Mouse (Mus musculus): Measurements from ENCODE around the gene Tsacc. TPM values are rescaled to one million over a fixed set of nuclear protein-coding genes. Genes with fewer than 3 reads are reported as not detected.
A peak's percentile ranks its signal among the peaks of the same experiment; 100 is the strongest.

The Tsacc gene
- polyA plus RNA-seq, 1 experiment = 19.8 TPM

DNA sequence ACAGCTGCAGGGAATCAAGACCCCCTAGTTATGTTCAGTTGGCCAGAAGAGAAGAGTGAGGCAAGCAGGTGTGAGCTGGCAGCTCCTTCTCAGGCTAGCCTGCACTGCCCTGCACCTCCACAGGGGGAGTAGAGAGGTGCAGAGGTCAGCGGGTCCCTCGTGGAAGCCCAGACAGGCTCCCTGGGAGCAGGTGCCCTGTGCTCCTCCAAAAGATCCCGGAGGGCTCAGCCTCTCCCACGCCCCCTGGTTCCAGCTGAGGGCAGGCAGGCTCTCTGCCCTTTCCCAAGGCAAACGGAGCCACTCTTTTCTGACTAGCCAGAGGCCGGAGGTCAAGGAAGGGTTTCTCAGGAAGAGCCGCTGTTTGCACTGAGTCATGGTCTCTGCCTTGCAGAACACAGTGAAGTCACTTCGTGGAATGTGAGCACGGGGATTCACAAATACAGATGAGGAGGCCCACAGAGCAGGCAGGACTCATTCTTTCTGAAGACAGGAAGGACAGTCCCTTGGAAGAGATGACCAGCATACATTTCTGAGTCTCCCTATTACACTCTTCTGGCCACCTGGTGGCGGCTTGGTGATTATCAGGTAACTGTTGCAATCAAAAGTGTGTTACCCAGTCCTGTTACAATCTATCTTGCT, 59.1 kb downstream of the Tsacc start:
- H3K27ac ChIP-seq (ENCODE audit: insufficient read depth, low read length) = no peak overlapping the region
- H3K9me3 ChIP-seq (replicated peaks; ENCODE audit: control insufficient read depth, insufficient read depth, low read length, poor library complexity, severe bottlenecking) = no peaks in the 10 kb centered on the region
- H3K9ac ChIP-seq (ENCODE audit: low read depth, poor library complexity, severe bottlenecking) = no peak overlapping the region
- no peaks in the 10 kb centered on the region for H3K36me3 ChIP-seq (ENCODE audit: control insufficient read depth, insufficient read depth, low read length, poor library complexity, severe bottlenecking)
- no peaks in the 10 kb centered on the region; the same call in 1 of the 2 replicates for H3K27me3 ChIP-seq (ENCODE audit: control insufficient read depth, insufficient read depth, low read length, poor library complexity, severe bottlenecking)
- peaks cover 2% of the 10 kb centered on the region for H3K4me1 ChIP-seq (ENCODE audit: control insufficient read depth, insufficient read depth, low read length)
- TF ChIP-seq POLR2A (IDR thresholded peaks at IDR 0.05; ENCODE audit: insufficient read depth, low read length) (no peak), CTCF (IDR thresholded peaks at IDR 0.05; ENCODE audit: low read depth, low read length) (peak; percentile 31)
- no peak overlapping the region for H3K4me3 ChIP-seq (ENCODE audit: low read depth, low read length)

DNA sequence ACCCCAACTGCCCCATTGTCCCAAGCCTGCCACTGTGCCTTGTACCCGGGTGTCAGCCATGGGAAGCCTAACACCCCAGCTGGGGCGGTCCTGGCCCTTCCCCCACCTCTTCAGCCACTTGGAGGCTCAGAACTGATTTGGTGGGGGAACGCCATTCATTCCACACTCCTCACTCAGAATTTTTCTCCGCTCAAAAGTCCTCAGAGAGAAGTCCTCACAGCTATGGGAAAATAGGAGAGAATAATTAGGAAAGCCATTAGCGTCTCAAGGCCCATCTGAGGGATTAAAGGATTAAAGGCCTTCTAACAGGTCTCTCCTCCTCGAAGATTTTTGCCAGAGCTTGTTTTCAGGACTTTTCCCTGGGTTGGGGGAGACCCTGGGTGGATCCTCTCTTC, 59.6 kb downstream of the Tsacc start:
- no peak for TF ChIP-seq POLR2A (IDR thresholded peaks at IDR 0.05; ENCODE audit: insufficient read depth, low read length)
- no peak for TF ChIP-seq EP300 (IDR thresholded peaks at IDR 0.05; ENCODE audit: insufficient read depth, low read depth, low read length)
- TF ChIP-seq CTCF (IDR thresholded peaks at IDR 0.05; ENCODE audit: low read depth, low read length) = no peak
- no peak overlapping the region for H3K27ac ChIP-seq (ENCODE audit: insufficient read depth, low read length)
- no peak overlapping the region for H3K9ac ChIP-seq (ENCODE audit: low read depth, poor library complexity, severe bottlenecking)
- H3K27me3 ChIP-seq (ENCODE audit: control insufficient read depth, insufficient read depth, low read length, poor library complexity, severe bottlenecking) = no peaks in the 10 kb centered on the region; the same call in 1 of the 2 replicates
- no peak overlapping the region for H3K4me3 ChIP-seq (ENCODE audit: low read depth, low read length)
- no peaks in the 10 kb centered on the region for H3K36me3 ChIP-seq (ENCODE audit: control insufficient read depth, insufficient read depth, low read length, poor library complexity, severe bottlenecking)
- H3K4me1 ChIP-seq (ENCODE audit: control insufficient read depth, insufficient read depth, low read length) = peaks cover 2% of the 10 kb centered on the region
- H3K9me3 ChIP-seq (replicated peaks; ENCODE audit: control insufficient read depth, insufficient read depth, low read length, poor library complexity, severe bottlenecking) = no peaks in the 10 kb centered on the region

DNA sequence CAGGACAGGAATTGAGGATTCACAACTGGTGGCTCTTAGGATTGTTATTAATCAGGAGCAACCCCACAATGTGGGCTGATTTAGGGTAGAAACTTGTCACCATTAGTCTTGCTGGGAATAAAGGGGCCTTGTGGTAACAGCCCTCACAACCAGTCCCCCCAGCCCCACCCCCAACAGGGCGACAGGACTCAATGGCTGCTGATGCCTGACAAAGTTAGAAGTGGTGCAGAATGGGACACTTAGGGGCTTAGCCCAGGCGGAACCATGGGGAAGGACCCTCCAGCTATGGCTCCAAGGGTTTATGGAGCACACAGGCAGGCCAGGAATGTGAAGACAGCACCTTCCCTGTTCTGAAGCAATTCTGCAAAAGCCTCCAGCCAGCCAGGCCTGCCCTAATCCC, 61.2 kb downstream of the Tsacc start:
- H3K4me1 ChIP-seq (ENCODE audit: control insufficient read depth, insufficient read depth, low read length) = peaks cover 4% of the 10 kb centered on the region
- no peak overlapping the region for H3K4me3 ChIP-seq (ENCODE audit: low read depth, low read length)
- H3K27me3 ChIP-seq (ENCODE audit: control insufficient read depth, insufficient read depth, low read length, poor library complexity, severe bottlenecking) = no peaks in the 10 kb centered on the region; the same call in 1 of the 2 replicates
- H3K9ac ChIP-seq (ENCODE audit: low read depth, poor library complexity, severe bottlenecking) = no peak overlapping the region
- TF ChIP-seq POLR2A (IDR thresholded peaks at IDR 0.05; ENCODE audit: insufficient read depth, low read length) = no peak
- no peak for TF ChIP-seq CTCF (IDR thresholded peaks at IDR 0.05; ENCODE audit: low read depth, low read length)
- TF ChIP-seq EP300 (IDR thresholded peaks at IDR 0.05; ENCODE audit: insufficient read depth, low read depth, low read length) = no peak
- H3K36me3 ChIP-seq (ENCODE audit: control insufficient read depth, insufficient read depth, low read length, poor library complexity, severe bottlenecking) = no peaks in the 10 kb centered on the region
- no peak overlapping the region for H3K27ac ChIP-seq (ENCODE audit: insufficient read depth, low read length)
- H3K9me3 ChIP-seq (replicated peaks; ENCODE audit: control insufficient read depth, insufficient read depth, low read length, poor library complexity, severe bottlenecking) = no peaks in the 10 kb centered on the region

DNA sequence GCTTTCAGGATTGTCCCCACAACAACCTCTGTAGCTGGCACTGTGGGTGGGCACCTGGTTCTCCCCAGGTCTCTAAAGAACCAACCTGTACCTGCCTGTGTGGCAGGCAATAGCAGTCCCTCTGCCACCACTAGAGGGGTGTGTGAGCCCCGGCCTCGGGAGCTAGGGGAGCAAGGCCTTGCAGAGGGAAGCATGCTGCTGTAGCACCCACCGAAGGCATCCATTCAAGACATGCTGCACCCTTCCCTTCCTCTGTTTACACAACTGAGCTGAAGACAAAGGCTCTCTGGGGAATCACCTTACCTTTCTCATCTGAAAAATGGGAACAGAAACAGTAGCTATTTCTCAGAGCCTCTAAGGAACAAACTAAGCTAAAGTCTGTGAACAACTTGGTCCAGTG, 61.6 kb downstream of the Tsacc start:
- TF ChIP-seq EP300 (IDR thresholded peaks at IDR 0.05; ENCODE audit: insufficient read depth, low read depth, low read length) = no peak
- no peak for TF ChIP-seq POLR2A (IDR thresholded peaks at IDR 0.05; ENCODE audit: insufficient read depth, low read length)
- TF ChIP-seq CTCF (IDR thresholded peaks at IDR 0.05; ENCODE audit: low read depth, low read length) = peak; percentile 71
- Histone ChIP-seq H3K4me1 (ENCODE audit: control insufficient read depth, insufficient read depth, low read length) (peaks cover 5% of the 10 kb centered on the region), H3K9me3 (replicated peaks; ENCODE audit: control insufficient read depth, insufficient read depth, low read length, poor library complexity, severe bottlenecking) (no peaks in the 10 kb centered on the region), H3K27me3 (ENCODE audit: control insufficient read depth, insufficient read depth, low read length, poor library complexity, severe bottlenecking) (no peaks in the 10 kb centered on the region), H3K4me3 (ENCODE audit: low read depth, low read length) (no peak overlapping the region), H3K27ac (ENCODE audit: insufficient read depth, low read length) (no peak overlapping the region), H3K36me3 (ENCODE audit: control insufficient read depth, insufficient read depth, low read length, poor library complexity, severe bottlenecking) (no peaks in the 10 kb centered on the region), H3K9ac (ENCODE audit: low read depth, poor library complexity, severe bottlenecking) (no peak overlapping the region)

DNA sequence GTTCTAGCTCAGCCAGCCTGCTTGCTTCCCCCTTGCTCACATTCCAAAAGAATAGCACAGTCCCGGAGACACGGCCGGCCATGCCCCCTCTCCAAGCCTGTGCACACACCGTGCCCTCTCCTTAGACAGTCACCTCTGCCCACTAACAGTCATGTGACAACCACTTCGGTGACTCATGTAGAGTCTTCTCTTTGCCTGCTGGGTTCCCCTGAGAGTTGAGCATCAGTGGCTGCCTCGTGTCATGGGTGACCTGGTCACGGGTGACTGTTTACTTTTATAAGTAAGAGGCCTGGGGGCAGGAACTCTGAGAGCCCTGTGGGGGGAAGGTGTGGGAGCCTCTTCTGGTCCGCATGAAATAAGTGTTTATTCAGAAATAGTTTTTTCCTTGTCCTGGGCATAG, 62.8 kb downstream of the Tsacc start:
- no peak for TF ChIP-seq POLR2A (IDR thresholded peaks at IDR 0.05; ENCODE audit: insufficient read depth, low read length)
- no peak for TF ChIP-seq EP300 (IDR thresholded peaks at IDR 0.05; ENCODE audit: insufficient read depth, low read depth, low read length)
- TF ChIP-seq CTCF (IDR thresholded peaks at IDR 0.05; ENCODE audit: low read depth, low read length) = no peak
- no peak overlapping the region for H3K4me3 ChIP-seq (ENCODE audit: low read depth, low read length)
- H3K36me3 ChIP-seq (ENCODE audit: control insufficient read depth, insufficient read depth, low read length, poor library complexity, severe bottlenecking) = no peaks in the 10 kb centered on the region
- no peak overlapping the region for H3K27ac ChIP-seq (ENCODE audit: insufficient read depth, low read length)
- peaks cover 8% of the 10 kb centered on the region for H3K4me1 ChIP-seq (ENCODE audit: control insufficient read depth, insufficient read depth, low read length)
- H3K27me3 ChIP-seq (ENCODE audit: control insufficient read depth, insufficient read depth, low read length, poor library complexity, severe bottlenecking) = no peaks in the 10 kb centered on the region
- H3K9ac ChIP-seq (ENCODE audit: low read depth, poor library complexity, severe bottlenecking) = no peak overlapping the region
- no peaks in the 10 kb centered on the region for H3K9me3 ChIP-seq (replicated peaks; ENCODE audit: control insufficient read depth, insufficient read depth, low read length, poor library complexity, severe bottlenecking)

DNA sequence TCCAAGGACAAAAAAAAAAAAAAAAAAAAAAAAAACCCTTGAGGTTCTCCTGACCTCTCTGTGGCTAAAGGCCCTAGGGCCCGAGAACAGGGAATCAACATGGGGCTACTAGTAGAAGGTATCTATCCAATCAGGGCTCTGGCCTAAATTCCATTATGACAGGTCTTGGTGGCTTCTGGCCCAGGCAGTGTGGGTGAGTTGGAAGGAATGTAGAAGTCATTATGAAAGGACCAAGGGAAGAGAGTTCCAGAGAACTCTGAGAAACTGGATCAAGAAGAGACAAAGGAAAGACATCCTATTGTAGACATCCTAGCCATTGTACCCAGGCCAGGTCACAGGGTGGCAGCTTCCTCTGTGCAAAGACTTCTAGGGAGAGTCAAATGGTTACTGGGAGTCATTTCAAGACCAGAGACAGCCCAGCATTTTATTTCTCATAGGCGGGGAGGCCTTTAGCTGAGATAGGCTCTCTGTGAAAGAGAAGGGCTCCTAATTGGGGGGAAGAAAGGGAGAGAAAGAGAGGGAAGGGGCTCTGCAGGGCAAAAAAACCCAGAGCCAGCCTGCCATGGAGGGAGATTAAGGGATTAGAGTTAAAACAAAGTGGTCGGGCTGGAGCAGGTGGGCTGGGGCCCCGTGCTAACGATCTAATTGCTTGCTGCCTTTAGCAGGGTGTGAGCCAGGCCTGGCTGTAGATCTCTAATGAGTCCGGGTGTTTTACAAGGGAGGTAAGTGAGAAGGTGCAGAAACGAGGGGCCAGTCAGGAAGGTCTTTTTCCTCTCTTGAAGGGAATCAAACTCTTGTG, 63.7 kb downstream of the Tsacc start:
- no peak for TF ChIP-seq CTCF (IDR thresholded peaks at IDR 0.05; ENCODE audit: low read depth, low read length)
- no peak for TF ChIP-seq EP300 (IDR thresholded peaks at IDR 0.05; ENCODE audit: insufficient read depth, low read depth, low read length)
- no peak for TF ChIP-seq POLR2A (IDR thresholded peaks at IDR 0.05; ENCODE audit: insufficient read depth, low read length)
- Histone ChIP-seq H3K4me1 (ENCODE audit: control insufficient read depth, insufficient read depth, low read length) (peaks cover 8% of the 10 kb centered on the region), H3K9me3 (replicated peaks; ENCODE audit: control insufficient read depth, insufficient read depth, low read length, poor library complexity, severe bottlenecking) (no peaks in the 10 kb centered on the region), H3K27ac (ENCODE audit: insufficient read depth, low read length) (no peak overlapping the region), H3K27me3 (ENCODE audit: control insufficient read depth, insufficient read depth, low read length, poor library complexity, severe bottlenecking) (no peaks in the 10 kb centered on the region), H3K9ac (ENCODE audit: low read depth, poor library complexity, severe bottlenecking) (no peak overlapping the region), H3K36me3 (ENCODE audit: control insufficient read depth, insufficient read depth, low read length, poor library complexity, severe bottlenecking) (no peaks in the 10 kb centered on the region), H3K4me3 (ENCODE audit: low read depth, low read length) (no peak overlapping the region)

Other genes starting within 250 kb of the Tsacc start
- 63.0 and 67.1 TPM in 2 replicates for gene Naxe, start 238.5 kb downstream of the Tsacc start, polyA plus RNA-seq (2011; ENCODE audit: insufficient read depth, insufficient read length, low read depth, missing spikeins)
- not detected in 2 replicates for gene Ttc24, start 218.7 kb downstream of the Tsacc start, polyA plus RNA-seq (2011; ENCODE audit: insufficient read depth, insufficient read length, low read depth, missing spikeins)
- gene Iqgap3, start 215.0 kb downstream of the Tsacc start, polyA plus RNA-seq (2011; ENCODE audit: insufficient read depth, insufficient read length, low read depth, missing spikeins) = 28.2 and 30.9 TPM in 2 replicates
- gene Mef2d, start 154.6 kb downstream of the Tsacc start, polyA plus RNA-seq (2011; ENCODE audit: insufficient read depth, insufficient read length, low read depth, missing spikeins) = 41.5 and 48.1 TPM in 2 replicates
- 0.82 TPM in 1 of 2 replicates, not detected in the other for gene Rhbg, start 42.3 kb downstream of the Tsacc start, polyA plus RNA-seq (2011; ENCODE audit: insufficient read depth, insufficient read length, low read depth, missing spikeins)
- gene Gm38392, start 9.8 kb downstream of the Tsacc start, polyA plus RNA-seq (2011; ENCODE audit: insufficient read depth, insufficient read length, low read depth, missing spikeins) = 0.72 and 3.6 TPM in 2 replicates
- gene Cct3, start 117 bp upstream of the Tsacc start, polyA plus RNA-seq (2011; ENCODE audit: insufficient read depth, insufficient read length, low read depth, missing spikeins) = 584 and 609 TPM in 2 replicates
- 89.0 and 93.3 TPM in 2 replicates for gene Glmp, start 28.0 kb upstream of the Tsacc start, polyA plus RNA-seq (2011; ENCODE audit: insufficient read depth, insufficient read length, low read depth, missing spikeins)
- 9.1 and 12.8 TPM in 2 replicates for gene Tmem79, start 39.1 kb upstream of the Tsacc start, polyA plus RNA-seq (2011; ENCODE audit: insufficient read depth, insufficient read length, low read depth, missing spikeins)
- gene Smg5, start 39.3 kb upstream of the Tsacc start, polyA plus RNA-seq (2011; ENCODE audit: insufficient read depth, insufficient read length, low read depth, missing spikeins) = 70.7 and 84.2 TPM in 2 replicates
- gene Paqr6, start 67.6 kb upstream of the Tsacc start, polyA plus RNA-seq (2011; ENCODE audit: insufficient read depth, insufficient read length, low read depth, missing spikeins) = 4.9 and 6.8 TPM in 2 replicates
- 1.0 and 1.4 TPM in 2 replicates for gene Bglap3, start 75.7 kb upstream of the Tsacc start, polyA plus RNA-seq (2011; ENCODE audit: insufficient read depth, insufficient read length, low read depth, missing spikeins)
- not detected in 2 replicates for gene Bglap2, start 81.7 kb upstream of the Tsacc start, polyA plus RNA-seq (2011; ENCODE audit: insufficient read depth, insufficient read length, low read depth, missing spikeins)
- gene Bglap, start 87.5 kb upstream of the Tsacc start, polyA plus RNA-seq (2011; ENCODE audit: insufficient read depth, insufficient read length, low read depth, missing spikeins) = not detected in 2 replicates
- gene Pmf1, start 113.3 kb upstream of the Tsacc start, polyA plus RNA-seq (2011; ENCODE audit: insufficient read depth, insufficient read length, low read depth, missing spikeins) = 88.6 and 102 TPM in 2 replicates
- 13.5 and 14.7 TPM in 2 replicates for gene Slc25a44, start 128.1 kb upstream of the Tsacc start, polyA plus RNA-seq (2011; ENCODE audit: insufficient read depth, insufficient read length, low read depth, missing spikeins)
- gene Sema4a, start 164.2 kb upstream of the Tsacc start, polyA plus RNA-seq (2011; ENCODE audit: insufficient read depth, insufficient read length, low read depth, missing spikeins) = 2.3 and 4.0 TPM in 2 replicates
- 30.0 and 37.2 TPM in 2 replicates for gene Lmna, start 213.0 kb upstream of the Tsacc start, polyA plus RNA-seq (2011; ENCODE audit: insufficient read depth, insufficient read length, low read depth, missing spikeins)
- 42.3 and 43.4 TPM in 2 replicates for gene Mex3a, start 235.4 kb upstream of the Tsacc start, polyA plus RNA-seq (2011; ENCODE audit: insufficient read depth, insufficient read length, low read depth, missing spikeins)

Measured in ES-Bruce4 (cell line).